Mouse (Mus musculus): ENCODE data around the gene Nprl2. TPM values are rescaled to one million over a fixed set of nuclear protein-coding genes. Genes with fewer than 3 reads are reported as not detected.

Gene Nprl2
- total and polyA plus RNA-seq, 3 experiments = 23.2 to 30.2 TPM; not detected in 1

DNA sequence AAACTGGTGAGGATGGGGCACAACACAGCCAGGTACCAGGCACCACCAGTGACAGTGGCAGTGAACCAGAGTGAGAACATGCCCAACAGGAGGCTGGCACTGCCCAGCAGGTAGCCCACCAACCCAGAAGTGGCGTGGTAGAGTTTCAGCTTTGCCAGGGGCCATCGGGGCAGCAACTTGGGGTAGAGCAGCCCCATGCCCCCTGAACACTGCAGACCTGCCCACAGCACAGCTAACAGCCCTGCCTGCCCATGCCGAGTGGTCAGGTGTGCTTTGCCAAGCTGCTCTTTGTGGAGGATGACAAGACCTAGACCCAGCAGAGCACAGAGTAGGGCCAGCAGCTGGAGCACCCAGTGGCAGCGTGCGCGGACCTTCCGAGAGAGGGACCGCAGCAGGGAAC, 2.1 kb upstream of the Nprl2 start:
- no peak for TF ChIP-seq MEF2A (IDR thresholded peaks at IDR 0.05; ENCODE audit: extremely low read depth, insufficient replicate concordance, low read depth, low read length, poor library complexity, severe bottlenecking)
- TF ChIP-seq ELF1 (IDR thresholded peaks at IDR 0.05; ENCODE audit: low read depth, low read length) = no peak
- TF ChIP-seq JUND (IDR thresholded peaks at IDR 0.05; ENCODE audit: low read depth, low read length) = no peak
- no peak for TF ChIP-seq CTCF (IDR thresholded peaks at IDR 0.05 in 2 of 3, conservative IDR thresholded peaks at IDR 0.05 in 1 of 3; ENCODE audit: control insufficient read depth in 1 of 3, insufficient read depth in 1 of 3, low read depth in 2 of 3, low read length in 3 of 3, poor library complexity in 1 of 3, severe bottlenecking in 1 of 3)
- no peak for TF ChIP-seq ETS1 (IDR thresholded peaks at IDR 0.05; ENCODE audit: low read depth, low read length)
- TF ChIP-seq POLR2A (IDR thresholded peaks at IDR 0.05; ENCODE audit: control insufficient read depth in 1 of 2, insufficient read depth in 1 of 2, low read depth in 1 of 2, low read length in 2 of 2, poor library complexity in 1 of 2) = no peak
- TF ChIP-seq GATA1 (IDR thresholded peaks at IDR 0.05; ENCODE audit: low read depth, low read length) = no peak
- TF ChIP-seq KAT2A (conservative IDR thresholded peaks at IDR 0.05; ENCODE audit: low read depth, low read length) = no peak
- no peak for TF ChIP-seq MAZ (IDR thresholded peaks at IDR 0.05; ENCODE audit: low read depth, low read length)
- TF ChIP-seq MYC (IDR thresholded peaks at IDR 0.05; ENCODE audit: low read depth, low read length) = no peak
- no peak for TF ChIP-seq CHD1 (IDR thresholded peaks at IDR 0.05; ENCODE audit: low read depth, low read length)
- no peak for TF ChIP-seq USF2 (IDR thresholded peaks at IDR 0.05; ENCODE audit: borderline replicate concordance in 1 of 2, insufficient read depth in 1 of 2, low read depth in 1 of 2, low read length in 2 of 2)
- H3K9ac ChIP-seq (ENCODE audit: control insufficient read depth, low read depth, low read length, poor library complexity, severe bottlenecking) = no peak overlapping the region
- DNase-seq (ENCODE audit: low read depth, low spot score) = no peak
- H3K9me3 ChIP-seq (replicated peaks; ENCODE audit: insufficient read depth, low read length) = no peaks in the 10 kb centered on the region
- H3K27me3 ChIP-seq (ENCODE audit: control insufficient read depth in 1 of 2, insufficient read depth in 2 of 2, low read length in 2 of 2) = no peaks in the 10 kb centered on the region
- peaks cover 0 to 9% of the 10 kb centered on the region in 2 experiments; a peak in 2 of 4 replicates for H3K36me3 ChIP-seq (ENCODE audit: control insufficient read depth in 1 of 2, insufficient read depth in 2 of 2, low read length in 2 of 2)
- H3K4me3 ChIP-seq (ENCODE audit: control insufficient read depth in 1 of 2, insufficient read depth in 1 of 2, low read depth in 2 of 2, low read length in 2 of 2) = no peak overlapping the region
- H3K27ac ChIP-seq (ENCODE audit: control insufficient read depth, low read depth, low read length) = no peak overlapping the region
- H3K4me1 ChIP-seq (ENCODE audit: control insufficient read depth in 1 of 2, insufficient read depth in 2 of 2, low read length in 2 of 2) = peaks cover 0 to 23% of the 10 kb centered on the region in 2 experiments; a peak in 1 of 4 replicates
- peaks cover 34% of the 10 kb centered on the region for H3K79me2 ChIP-seq (ENCODE audit: control insufficient read depth, insufficient read depth, low read length, poor library complexity)

DNA sequence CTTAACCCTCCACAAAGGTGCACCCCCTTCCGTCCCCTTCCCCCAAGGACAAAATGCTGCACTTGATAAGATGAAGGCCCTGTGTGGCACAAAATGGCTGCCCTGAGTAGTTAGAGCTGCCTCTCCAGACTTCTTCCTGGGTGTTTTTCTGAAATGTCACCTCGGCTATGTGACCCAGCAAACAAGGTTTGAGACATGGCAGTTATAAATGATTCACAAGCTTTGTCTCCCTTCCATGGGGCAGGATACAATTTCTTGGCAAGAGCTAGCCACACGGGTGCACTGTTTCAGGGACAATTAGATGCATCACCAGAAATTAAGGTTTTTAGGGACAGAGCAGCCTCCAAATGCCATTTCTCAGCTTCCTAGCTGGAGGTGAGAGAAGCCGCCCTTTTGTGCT, 1.6 kb upstream of the Nprl2 start:
- DNase-seq (ENCODE audit: low read depth, low spot score) = no peak
- peaks cover 29% of the 10 kb centered on the region for H3K79me2 ChIP-seq (ENCODE audit: control insufficient read depth, insufficient read depth, low read length, poor library complexity)
- H3K36me3 ChIP-seq (ENCODE audit: control insufficient read depth in 1 of 2, insufficient read depth in 2 of 2, low read length in 2 of 2) = peaks cover 0 to 9% of the 10 kb centered on the region in 2 experiments; a peak in 2 of 4 replicates
- no peaks in the 10 kb centered on the region for H3K9me3 ChIP-seq (replicated peaks; ENCODE audit: insufficient read depth, low read length)
- no peak overlapping the region for H3K9ac ChIP-seq (ENCODE audit: control insufficient read depth, low read depth, low read length, poor library complexity, severe bottlenecking)
- no peak overlapping the region for H3K27ac ChIP-seq (ENCODE audit: control insufficient read depth, low read depth, low read length)
- H3K4me1 ChIP-seq (ENCODE audit: control insufficient read depth in 1 of 2, insufficient read depth in 2 of 2, low read length in 2 of 2) = peaks cover 0 to 23% of the 10 kb centered on the region in 2 experiments; a peak in 1 of 4 replicates
- H3K27me3 ChIP-seq (ENCODE audit: control insufficient read depth in 1 of 2, insufficient read depth in 2 of 2, low read length in 2 of 2) = no peaks in the 10 kb centered on the region
- TF ChIP-seq GABPA (IDR thresholded peaks at IDR 0.05; ENCODE audit: low read depth, low read length) (no peak), TAL1 (IDR thresholded peaks at IDR 0.05; ENCODE audit: low read length) (no peak), USF1 (IDR thresholded peaks at IDR 0.05; ENCODE audit: low read depth, low read length) (no peak)
- H3K4me3 ChIP-seq (ENCODE audit: control insufficient read depth in 1 of 2, insufficient read depth in 1 of 2, low read depth in 2 of 2, low read length in 2 of 2) = no peak overlapping the region

All from MEL (cell line).